19 mouse cellular contexts compared by ENCODE assay signal in genomic region chr6:140533606-140534005, GRCm38 (mm10).
DNase-seq lines count a peak whose midpoint lies in the region; ATAC-seq lines count a peak whose summit lies in the region.
"Had no signal": no experiment of that assay in that cellular context is flagged by ENCODE, and none has a peak within 500 bp of the region (broad histone marks: within the 10 kb centered on the region; RNA-seq: fewer than 3 reads in every experiment).

No protein-coding gene starts in this region.

- H3K27ac ChIP-seq in heart, embryonic 11.5 days (ENCODE audit: low read depth, low read length): no peak overlapping the region
- H3K27ac ChIP-seq: embryonic facial prominence, embryonic 10.5 days; embryonic facial prominence, embryonic 12.5 days; forebrain, embryonic 13.5 days; forebrain, embryonic 15.5 days had no signal

- DNase-seq in heart, adult 11 months: peak; percentile 72
- peak; percentile 25 for DNase-seq in R1 (ENCODE audit: low read depth, low spot score)
- DNase-seq in brain, adult 2 months (ENCODE audit: low read depth, low spot score): peak; percentile 60
- no peak for DNase-seq in right cerebral cortex, postnatal 10 days (ENCODE audit: low spot score in 2 of 2)
- DNase-seq: adrenal gland, adult 2 months; adrenal gland, postnatal 10 days; adrenal gland, postnatal 25 days; cerebellum, adult 11-12 months; cerebellum, adult 2 months; cerebellum, adult 9-10 months; cerebellum, postnatal 10 days; cerebellum, postnatal 25 days; forebrain, postnatal 0 days had no signal

- H3K9ac ChIP-seq in heart, embryonic 11.5 days (ENCODE audit: low read depth, low read length): no peak overlapping the region
- H3K9ac ChIP-seq: embryonic facial prominence, embryonic 12.5 days; forebrain, embryonic 13.5 days; forebrain, embryonic 15.5 days; forebrain, postnatal 0 days had no signal

- no peak overlapping the region for H3K4me2 ChIP-seq in heart, embryonic 11.5 days
- H3K4me2 ChIP-seq: embryonic facial prominence, embryonic 12.5 days; forebrain, embryonic 13.5 days; forebrain, embryonic 15.5 days had no signal

- ATAC-seq in heart, embryonic 11.5 days (replicated peaks; ENCODE audit: insufficient number of reproducible peaks, low FRiP score, low TSS enrichment): no peak
- ATAC-seq: forebrain, embryonic 13.5 days; forebrain, embryonic 15.5 days; forebrain, postnatal 0 days; Patski had no signal

- H3K9me3 ChIP-seq in heart, embryonic 11.5 days (replicated peaks; ENCODE audit: control insufficient read depth, low read length): no peaks in the 10 kb centered on the region
- H3K9me3 ChIP-seq: embryonic facial prominence, embryonic 10.5 days; embryonic facial prominence, embryonic 12.5 days; forebrain, embryonic 13.5 days; forebrain, embryonic 15.5 days had no signal

- no peaks in the 10 kb centered on the region for H3K4me1 ChIP-seq in heart, embryonic 11.5 days (ENCODE audit: control insufficient read depth, insufficient read depth, low read length)
- H3K4me1 ChIP-seq: embryonic facial prominence, embryonic 10.5 days; embryonic facial prominence, embryonic 12.5 days; forebrain, embryonic 13.5 days; forebrain, embryonic 15.5 days had no signal

- H3K27me3 ChIP-seq in heart, embryonic 11.5 days (ENCODE audit: control insufficient read depth, insufficient read depth, low read length): no peaks in the 10 kb centered on the region
- H3K27me3 ChIP-seq: embryonic facial prominence, embryonic 12.5 days; forebrain, embryonic 13.5 days; forebrain, embryonic 15.5 days; Patski had no signal

- 85% methylated on average over 5 of the region's 5 CpGs for WGBS in heart, embryonic 11.5 days (ENCODE audit: insufficient replicate concordance)

- no peak overlapping the region for H3K4me3 ChIP-seq in heart, embryonic 11.5 days (ENCODE audit: low read depth, low read length)
- H3K4me3 ChIP-seq: embryonic facial prominence, embryonic 10.5 days; embryonic facial prominence, embryonic 12.5 days; forebrain, embryonic 13.5 days; forebrain, embryonic 15.5 days had no signal

- 0 out of 2 replicates have a peak, but pooled peaks cover 2% of the 10 kb centered on the region for H3K36me3 ChIP-seq in heart, embryonic 11.5 days (ENCODE audit: control insufficient read depth, insufficient read depth, low read length)

Comparison
In these comparisons a context has a peak if more than half of its experiments do, and no peak if none do; other contexts are left out.
1. DNase-seq: peak in heart, adult 11 months (single experiment), R1 (single experiment) and brain, adult 2 months (single experiment); none in right cerebral cortex, postnatal 10 days (0 of 2).